Mouse (Mus musculus) bone marrow macrophage, adult 2 months (primary cell): Measurements from ENCODE around the gene Dlgap3.

Experiments
- CTCF ChIP-seq: IDR thresholded peaks from 2 replicates; pipeline ENCODE4 v1.5.1; 2012; ENCODE audit warnings: low read depth, mild to moderate bottlenecking, low read length, moderate library complexity
- POLR2A ChIP-seq: IDR thresholded peaks from 2 replicates; pipeline ENCODE4 v1.6.1; 2012; ENCODE audit warnings: mild to moderate bottlenecking, low read depth, low read length, borderline replicate concordance

DNA sequence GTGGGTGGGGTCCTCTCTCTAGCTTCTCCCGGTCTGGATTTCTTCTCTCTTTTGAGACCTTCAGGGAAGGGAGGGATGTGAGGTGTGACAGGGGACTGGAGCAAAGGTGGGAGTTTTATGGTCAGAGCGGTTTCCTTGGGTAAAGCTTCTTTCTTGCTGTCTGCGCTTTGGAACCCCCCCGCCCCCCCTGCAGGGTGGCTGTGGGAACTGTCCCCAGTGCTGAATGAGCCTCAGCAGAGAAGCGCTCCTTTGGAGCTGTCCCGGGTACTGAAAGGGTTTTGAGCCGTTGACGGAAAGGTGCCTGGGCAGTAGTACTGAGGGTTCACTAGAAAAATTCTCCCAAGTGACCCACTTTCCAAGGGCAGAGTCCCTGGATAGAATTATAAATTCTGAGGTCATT is 4.5 kb downstream of the Dlgap3 start:
- no peak for TF ChIP-seq CTCF
- no peak for TF ChIP-seq POLR2A
